Mouse (Mus musculus) natural killer cell, adult 2 months (primary cell): ENCODE data around the gene Zfp683.

Experiments used
- DNase-seq, 2 experiments: peaks; one replicate each; pipeline ENCODE4 v3.0.0; 2022; ENCODE audit warnings: low spot score in 2 of 2

The Zfp683 gene

GRCm38 (mm10) chr4:134053538-134053937 lies at the start of gene Zfp683:
Gene Zfp683, plus strand, starts transcription at chr4:134053838.
- DNase-seq: no peak

- no peak for DNase-seq
These were observed 47.9 kb upstream of the Zfp683 start for GRCm38 (mm10) chr4:134005581-134006358.

- no peak for DNase-seq
These were observed 46.8 kb upstream of the Zfp683 start for GRCm38 (mm10) chr4:134006845-134007244.

- no peak for DNase-seq
These were observed 43.9 kb upstream of the Zfp683 start for GRCm38 (mm10) chr4:134009709-134010108.

- no peak for DNase-seq
These were observed 41.9 kb upstream of the Zfp683 start for GRCm38 (mm10) chr4:134011450-134012414.

GRCm38 (mm10) chr4:134012858-134013528 lies 40.6 kb upstream of the Zfp683 start:
- DNase-seq: peak in 1 of 2 experiments; percentile 17

- no peak for DNase-seq
These were observed 37.4 kb upstream of the Zfp683 start for GRCm38 (mm10) chr4:134016208-134016607.

GRCm38 (mm10) chr4:134016767-134017166 lies 36.9 kb upstream of the Zfp683 start:
- no peak for DNase-seq

GRCm38 (mm10) chr4:134017201-134017865 lies 36.3 kb upstream of the Zfp683 start:
- DNase-seq: no peak

- no peak for DNase-seq
These were observed 35.4 kb upstream of the Zfp683 start for GRCm38 (mm10) chr4:134018038-134018778.

GRCm38 (mm10) chr4:134018779-134019145 lies 34.9 kb upstream of the Zfp683 start, which contains the start of gene Lin28a:
Gene Lin28a, minus strand, starts transcription at chr4:134018841.
- no peak for DNase-seq

GRCm38 (mm10) chr4:134019210-134019609 lies 34.4 kb upstream of the Zfp683 start:
- DNase-seq: no peak

- DNase-seq: no peak
These were observed 33.8 kb upstream of the Zfp683 start for GRCm38 (mm10) chr4:134019641-134020351.

GRCm38 (mm10) chr4:134020621-134021020 lies 33.0 kb upstream of the Zfp683 start:
- peak; percentile 42 to 58 for DNase-seq

- no peak for DNase-seq
These were observed 27.8 kb upstream of the Zfp683 start for GRCm38 (mm10) chr4:134025802-134026201.

- peak; percentile 71 to 79 for DNase-seq
These were observed 17.7 kb upstream of the Zfp683 start for GRCm38 (mm10) chr4:134035953-134036352.

GRCm38 (mm10) chr4:134041317-134042123 lies 12.1 kb upstream of the Zfp683 start:
- peak; percentile 37 to 66 for DNase-seq

GRCm38 (mm10) chr4:134043041-134043440 lies 10.6 kb upstream of the Zfp683 start:
- DNase-seq: peak; percentile 36 to 61

GRCm38 (mm10) chr4:134047648-134048047 lies 6.0 kb upstream of the Zfp683 start:
- DNase-seq: peak; percentile 53 to 70
